Mouse (Mus musculus) bone marrow macrophage, adult 2 months (primary cell): ENCODE data around the gene Ocel1. TPM values are rescaled to one million over a fixed set of nuclear protein-coding genes. Genes with fewer than 3 reads are reported as not detected.

Experiments
- H3K27ac ChIP-seq: 2 replicates; pipeline ENCODE4 v1.5.1; 2012; ENCODE audit warnings: low read depth, low read length; ENCODE audit not compliant: insufficient read depth
- H3K4me1 ChIP-seq: 2 replicates; pipeline ENCODE4 v1.6.1; 2012; ENCODE audit warnings: low read length; ENCODE audit not compliant: control insufficient read depth, insufficient read depth
- H3K4me3 ChIP-seq: 2 replicates; pipeline ENCODE4 v1.5.1; 2012; ENCODE audit warnings: mild to moderate bottlenecking, low read length, moderate library complexity; ENCODE audit not compliant: insufficient read depth
- CTCF ChIP-seq: IDR thresholded peaks from 2 replicates; pipeline ENCODE4 v1.5.1; 2012; ENCODE audit warnings: low read depth, mild to moderate bottlenecking, low read length, moderate library complexity
- POLR2A ChIP-seq: IDR thresholded peaks from 2 replicates; pipeline ENCODE4 v1.6.1; 2012; ENCODE audit warnings: mild to moderate bottlenecking, low read depth, low read length, borderline replicate concordance
- polyA plus RNA-seq: library from polyadenylated mRNA; stranded (reverse); fragments of >200 nt; gene quantifications from 2 replicates; pipeline ENCODE4 v1.2.4, GENCODE M21; 2012; ENCODE audit not compliant: missing spikeins, insufficient read depth, insufficient read length

Gene Ocel1
- polyA plus RNA-seq, 1 experiment = 23.5 TPM

- Histone ChIP-seq H3K4me1 (peaks cover 10% of the 10 kb centered on the region), H3K4me3 (no peak overlapping the region), H3K27ac (no peak overlapping the region)
- no peak for TF ChIP-seq CTCF
Observed at GRCm38 (mm10) chr8:71411535-71412273, 40.6 kb downstream of the Ocel1 start.

- Histone ChIP-seq H3K27ac (no peak overlapping the region), H3K4me1 (peaks cover 8% of the 10 kb centered on the region), H3K4me3 (no peak overlapping the region)
- TF ChIP-seq CTCF (no peak), POLR2A (no peak)
Observed at GRCm38 (mm10) chr8:71422121-71422520, 51.0 kb downstream of the Ocel1 start.

Other genes starting within 250 kb of the Ocel1 start
- 94.0 and 107 TPM in 2 replicates for gene Myo9b, start 98.6 kb upstream of the Ocel1 start, polyA plus RNA-seq
- gene Haus8, start 98.4 kb upstream of the Ocel1 start, polyA plus RNA-seq = 77.6 and 77.8 TPM in 2 replicates
- gene Use1, start 4.5 kb upstream of the Ocel1 start, polyA plus RNA-seq = 131 and 149 TPM in 2 replicates
- 20.2 and 23.9 TPM in 2 replicates for gene Nr2f6, start 10.7 kb downstream of the Ocel1 start, polyA plus RNA-seq
- 0.21 TPM in 1 of 2 replicates, not detected in the other for gene Ushbp1, start 24.5 kb downstream of the Ocel1 start, polyA plus RNA-seq
- gene Babam1, start 25.6 kb downstream of the Ocel1 start, polyA plus RNA-seq = 75.8 and 89.1 TPM in 2 replicates
- gene Ankle1, start 34.7 kb downstream of the Ocel1 start, polyA plus RNA-seq = 9.8 and 14.0 TPM in 2 replicates
- gene Abhd8, start 92.4 kb downstream of the Ocel1 start, polyA plus RNA-seq = 12.0 and 13.3 TPM in 2 replicates
- gene Mrpl34, start 93.7 kb downstream of the Ocel1 start, polyA plus RNA-seq = 59.5 and 62.9 TPM in 2 replicates
- 42.3 and 45.5 TPM in 2 replicates for gene Dda1, start 97.9 kb downstream of the Ocel1 start, polyA plus RNA-seq
- 10.0 and 10.2 TPM in 2 replicates for gene Ano8, start 114.7 kb downstream of the Ocel1 start, polyA plus RNA-seq
- 11.0 and 11.1 TPM in 2 replicates for gene Gtpbp3, start 116.8 kb downstream of the Ocel1 start, polyA plus RNA-seq
- gene Plvap, start 140.5 kb downstream of the Ocel1 start, polyA plus RNA-seq = not detected in 2 replicates
- 0.40 TPM in 1 of 2 replicates, not detected in the other for gene Ccdc194, start 154.4 kb downstream of the Ocel1 start, polyA plus RNA-seq
- gene Bst2, start 166.2 kb downstream of the Ocel1 start, polyA plus RNA-seq = 358 and 369 TPM in 2 replicates
- gene Mvb12a, start 171.6 kb downstream of the Ocel1 start, polyA plus RNA-seq = 64.5 and 65.3 TPM in 2 replicates
- 15.9 and 17.7 TPM in 2 replicates for gene Tmem221, start 187.6 kb downstream of the Ocel1 start, polyA plus RNA-seq
- not detected in 2 replicates for gene Nxnl1, start 195.3 kb downstream of the Ocel1 start, polyA plus RNA-seq
- 85.4 and 86.3 TPM in 2 replicates for gene Slc27a1, start 197.6 kb downstream of the Ocel1 start, polyA plus RNA-seq
- gene Pgls, start 220.9 kb downstream of the Ocel1 start, polyA plus RNA-seq = 83.5 and 88.9 TPM in 2 replicates
- gene Fam129c, start 226.3 kb downstream of the Ocel1 start, polyA plus RNA-seq = 2.5 and 2.7 TPM in 2 replicates
- gene Colgalt1, start 239.7 kb downstream of the Ocel1 start, polyA plus RNA-seq = 111 and 113 TPM in 2 replicates